In the genomic region with DNA sequence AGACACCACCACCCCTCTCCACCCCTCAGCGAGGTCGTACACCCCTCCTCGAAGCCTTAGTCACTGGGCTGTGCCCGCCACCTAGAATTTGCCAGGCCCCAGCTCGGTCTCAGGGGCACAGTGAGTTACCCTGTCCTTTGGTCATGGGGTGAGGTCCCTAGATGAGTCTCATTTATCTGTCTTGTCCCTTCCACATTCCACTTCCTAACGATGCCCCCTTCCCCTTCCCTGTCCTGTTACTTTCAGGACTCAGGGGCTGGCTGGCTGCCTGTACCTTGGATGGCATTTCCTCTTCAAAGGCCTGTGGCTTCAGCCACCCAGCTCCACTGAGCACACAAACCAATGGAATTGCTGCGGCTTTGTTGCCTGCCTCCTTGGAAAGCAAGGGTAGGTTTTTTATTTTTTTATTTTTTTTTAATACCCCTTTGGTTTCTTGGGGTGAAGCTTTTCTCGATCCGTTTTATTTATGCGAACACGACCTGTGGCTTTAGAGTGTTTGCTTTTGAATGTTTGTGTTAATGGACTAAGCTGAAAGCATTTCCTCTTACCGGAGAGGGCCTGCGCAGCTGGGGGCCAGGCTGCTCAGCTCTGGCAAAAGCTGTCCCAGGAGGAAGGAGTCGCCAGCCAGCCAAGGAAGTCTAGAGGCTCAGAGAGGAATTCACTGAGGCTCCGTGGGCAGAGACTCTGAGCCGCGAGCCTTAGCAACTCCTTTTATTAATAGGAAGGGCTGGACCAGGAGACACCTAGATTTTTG, we compare ENCODE assay signal across 8 mouse cellular contexts. TPM values are rescaled to one million over a fixed set of nuclear protein-coding genes. Genes with fewer than 3 reads are reported as not detected.
A peak's percentile ranks its signal among the peaks of the same experiment; 100 is the strongest.
DNase-seq lines count a peak whose midpoint lies in the region; ATAC-seq and TF ChIP-seq lines count a peak whose summit lies in the region.

No protein-coding gene starts in this region.

- H3K9ac ChIP-seq in heart, embryonic 14.5 days (ENCODE audit: low read length) = 0 out of 2 replicates have a peak overlapping the region, but pooled peaks have one; percentile 25
- H3K9ac ChIP-seq in kidney, embryonic 16.5 days (replicated peaks; ENCODE audit: low read length) = peak overlapping the region; percentile 51

- POLR2A ChIA-PET in Patski (lab: Charles Lee) = interaction anchor here (0.6 to 2.6 kb wide), 8 partner anchors 10 to 272 kb away, joined by 3 to 20 read pairs (median 3); a partner anchor contains a TSS

- no peaks in the 10 kb centered on the region for H3K36me3 ChIP-seq in heart, embryonic 14.5 days (ENCODE audit: control insufficient read depth, insufficient read depth, low read length)
- H3K36me3 ChIP-seq in kidney, embryonic 16.5 days (ENCODE audit: insufficient read depth, low read length) = no peaks in the 10 kb centered on the region
- H3K36me3 ChIP-seq in midbrain, embryonic 10.5 days = no peaks in the 10 kb centered on the region

- H3K4me1 ChIP-seq in heart, embryonic 14.5 days (ENCODE audit: control insufficient read depth in 2 of 2, insufficient read depth in 2 of 2, low read length in 2 of 2) = peaks cover 12 to 14% of the 10 kb centered on the region in 2 experiments
- peaks cover 27% of the 10 kb centered on the region for H3K4me1 ChIP-seq in kidney, embryonic 16.5 days (ENCODE audit: insufficient read depth, low read length)
- peaks cover 22% of the 10 kb centered on the region for H3K4me1 ChIP-seq in midbrain, embryonic 10.5 days

- peak; percentile 84 for DNase-seq in Patski (ENCODE audit: low read depth, low spot score)
- peak; percentile 59 for DNase-seq in embryo, embryonic 10 days (ENCODE audit: low spot score)
- DNase-seq in midbrain, embryonic 10.5 days (ENCODE audit: low spot score) = peak; percentile 39
- no peak for DNase-seq in layer of hippocampus, postnatal 10 days (ENCODE audit: low spot score in 2 of 2)
- DNase-seq in frontal cortex, postnatal 25 days (ENCODE audit: low spot score in 2 of 2) = no peak
- DNase-seq in right cerebral cortex, adult 18-20 months = no peak

- CTCF ChIA-PET in Patski (lab: Charles Lee) = interaction anchor here (0.7 to 2.6 kb wide), 13 partner anchors 10 to 296 kb away, joined by 3 to 12 read pairs (median 3); no protein-coding TSS in a partner anchor

- H3K4me2 ChIP-seq in heart, embryonic 14.5 days (ENCODE audit: low read length) = peak overlapping the region; percentile 34
- peak overlapping the region; percentile 32 for H3K4me2 ChIP-seq in kidney, embryonic 16.5 days (replicated peaks; ENCODE audit: low read depth, low read length)

- TF ChIP-seq CTCF in Patski (IDR thresholded peaks at IDR 0.05) = no peak

- 26% methylated on average over 17 of the region's 17 CpGs for WGBS in heart, embryonic 14.5 days
- WGBS in kidney, embryonic 16.5 days = 14% methylated on average over 17 of the region's 17 CpGs
- 19% methylated on average over 17 of the region's 17 CpGs for WGBS in midbrain, embryonic 10.5 days

- in situ Hi-C loops in Patski (cut with MboI; ENCODE audit: low pct_unique_long_range_greater_than_20kb) = no loop called here

- peak; percentile 89 for ATAC-seq in Patski
- ATAC-seq in heart, embryonic 14.5 days (ENCODE audit: insufficient number of reproducible peaks, insufficient read depth, low FRiP score, low read depth) = no peak
- peak; percentile 71 for ATAC-seq in kidney, embryonic 16.5 days (ENCODE audit: low FRiP score, low TSS enrichment)

- H3K27ac ChIP-seq in heart, embryonic 14.5 days (replicated peaks in 1 of 2; ENCODE audit: control insufficient read depth in 1 of 2, insufficient read depth in 1 of 2, low read depth in 2 of 2, low read length in 2 of 2) = peak overlapping the region; percentile 19 to 21; a peak in 1 of 4 replicates
- peak overlapping the region; percentile 87 for H3K27ac ChIP-seq in kidney, embryonic 16.5 days (ENCODE audit: low read length)
- peak overlapping the region; percentile 69 for H3K27ac ChIP-seq in midbrain, embryonic 10.5 days (replicated peaks)

- no peaks in the 10 kb centered on the region for H3K27me3 ChIP-seq in Patski
- no peaks in the 10 kb centered on the region for H3K27me3 ChIP-seq in heart, embryonic 14.5 days (ENCODE audit: control insufficient read depth, insufficient read depth, low read length)
- no peaks in the 10 kb centered on the region for H3K27me3 ChIP-seq in kidney, embryonic 16.5 days (ENCODE audit: insufficient read depth, low read length)
- no peaks in the 10 kb centered on the region for H3K27me3 ChIP-seq in midbrain, embryonic 10.5 days (ENCODE audit: low read depth, poor library complexity, severe bottlenecking)

- H3K4me3 ChIP-seq in heart, embryonic 14.5 days (ENCODE audit: control insufficient read depth in 1 of 2, insufficient read depth in 1 of 2, low read depth in 1 of 2, low read length in 2 of 2) = no peak overlapping the region
- H3K4me3 ChIP-seq in kidney, embryonic 16.5 days (ENCODE audit: low read length) = no peak overlapping the region
- no peak overlapping the region for H3K4me3 ChIP-seq in midbrain, embryonic 10.5 days

- no peaks in the 10 kb centered on the region for H3K9me3 ChIP-seq in heart, embryonic 14.5 days (ENCODE audit: control insufficient read depth, low read length)
- no peaks in the 10 kb centered on the region for H3K9me3 ChIP-seq in kidney, embryonic 16.5 days (ENCODE audit: low read length)
- no peaks in the 10 kb centered on the region for H3K9me3 ChIP-seq in midbrain, embryonic 10.5 days (replicated peaks)

RNA-seq across cellular contexts. Expression of a gene that starts 35.2 kb away (rescaled TPM):
- 1,216 TPM for polyA plus RNA-seq in Patski (2021)
- polyA plus RNA-seq in heart, embryonic 14.5 days (2014; fragmentation: Nextera tagmentation; extraction: Ambion mirVana) = 29.4 and 42.7 TPM in 2 replicates
- polyA plus RNA-seq in kidney, embryonic 16.5 days (2015; fragmentation: Nextera tagmentation; extraction: Ambion mirVana) = 78.3 and 81.5 TPM in 2 replicates
- 32.5 and 36.2 TPM in 2 replicates for polyA plus RNA-seq in midbrain, embryonic 10.5 days (2016; fragmentation: Nextera tagmentation; extraction: Ambion mirVana)
- 1 to 10 TPM; 6.1 to 6.8 TPM for total RNA-seq in layer of hippocampus, postnatal 10 days (2021)

RNA-seq across cellular contexts. Expression of a gene that starts 38.5 kb away (rescaled TPM):
- polyA plus RNA-seq in Patski (2021) = 55.9 TPM
- 18.0 and 20.2 TPM in 2 replicates for polyA plus RNA-seq in heart, embryonic 14.5 days (2014; fragmentation: Nextera tagmentation; extraction: Ambion mirVana)
- polyA plus RNA-seq in kidney, embryonic 16.5 days (2015; fragmentation: Nextera tagmentation; extraction: Ambion mirVana) = 34.4 and 37.4 TPM in 2 replicates
- polyA plus RNA-seq in midbrain, embryonic 10.5 days (2016; fragmentation: Nextera tagmentation; extraction: Ambion mirVana) = 42.1 and 46.4 TPM in 2 replicates
- total RNA-seq in layer of hippocampus, postnatal 10 days (2021) = 10 to 100 TPM; 22.9 to 28.7 TPM

Comparison
In these comparisons a context has a peak if more than half of its experiments do, and no peak if none do; other contexts are left out.
1. DNase-seq: peak in Patski (single experiment), embryo, embryonic 10 days (single experiment) and midbrain, embryonic 10.5 days (single experiment); none in layer of hippocampus, postnatal 10 days (0 of 2), frontal cortex, postnatal 25 days (0 of 2) and right cerebral cortex, adult 18-20 months (single experiment).
2. H3K27ac ChIP-seq: peak in every context shown above with its lines; median percentile 87 in kidney, embryonic 16.5 days; 69 in midbrain, embryonic 10.5 days; 20 in heart, embryonic 14.5 days.
3. RNA of a gene that starts 35.2 kb away (polyA plus RNA-seq): 1,216 TPM in Patski (single experiment); 78.3 to 81.5 TPM in kidney, embryonic 16.5 days, 29.4 to 42.7 TPM in heart, embryonic 14.5 days and 32.5 to 36.2 TPM in midbrain, embryonic 10.5 days; every median in the first group is over 10 times any median in the second.